Mouse (Mus musculus): ENCODE data around the gene Dlgap1. TPM values are rescaled to one million over a fixed set of nuclear protein-coding genes. Genes with fewer than 3 reads are reported as not detected.

The Dlgap1 gene
- total RNA-seq, 2 experiments from 2014 or later = 539 to 547 TPM

- Histone ChIP-seq H3K4me3 (no peak overlapping the region), H3K27ac (peak overlapping the region; percentile 76)
- no peak for DNase-seq (ENCODE audit: low spot score in 2 of 2)
- TF ChIP-seq CTCF (conservative IDR thresholded peaks at IDR 0.05) = no peak
Observed at GRCm38 (mm10) chr17:70498256-70498655, 529.4 kb downstream of the Dlgap1 start.

- Histone ChIP-seq H3K4me3 (no peak overlapping the region), H3K27ac (no peak overlapping the region)
- no peak for DNase-seq (ENCODE audit: low spot score in 2 of 2)
- no peak for TF ChIP-seq CTCF (conservative IDR thresholded peaks at IDR 0.05)
Observed at GRCm38 (mm10) chr17:70501933-70502332, 533.1 kb downstream of the Dlgap1 start.

GRCm38 (mm10) chr17:70507759-70508158 is 538.9 kb downstream of the Dlgap1 start:
- DNase-seq (ENCODE audit: low spot score in 2 of 2) = no peak
- Histone ChIP-seq H3K27ac (peak overlapping the region; percentile 61; the same call in 1 of the 2 replicates), H3K4me3 (no peak overlapping the region)
- no peak for TF ChIP-seq CTCF (conservative IDR thresholded peaks at IDR 0.05)

- DNase-seq (ENCODE audit: low spot score in 2 of 2) = peak in 1 of 2 experiments; percentile 48
Observed at GRCm38 (mm10) chr17:70510441-70510840, 541.6 kb downstream of the Dlgap1 start.

GRCm38 (mm10) chr17:70511401-70511800 is 542.5 kb downstream of the Dlgap1 start:
- Histone ChIP-seq H3K4me3 (no peak overlapping the region), H3K27ac (peak overlapping the region; percentile 77)
- no peak for DNase-seq (ENCODE audit: low spot score in 2 of 2)
- TF ChIP-seq CTCF (conservative IDR thresholded peaks at IDR 0.05) = no peak

More at GRCm38 (mm10) chr17:70510441-70510840, 541.6 kb downstream of the Dlgap1 start:
- Histone ChIP-seq H3K27ac (peak overlapping the region; percentile 77), H3K4me3 (no peak overlapping the region)
- TF ChIP-seq CTCF (conservative IDR thresholded peaks at IDR 0.05) = no peak

GRCm38 (mm10) chr17:70513736-70514135 is 544.9 kb downstream of the Dlgap1 start:
- Histone ChIP-seq H3K27ac (no peak overlapping the region), H3K4me3 (no peak overlapping the region)
- no peak for DNase-seq (ENCODE audit: low spot score in 2 of 2)
- TF ChIP-seq CTCF (conservative IDR thresholded peaks at IDR 0.05) = no peak

GRCm38 (mm10) chr17:70516506-70516905 is 547.6 kb downstream of the Dlgap1 start:
- Histone ChIP-seq H3K4me3 (no peak overlapping the region), H3K27ac (peak overlapping the region; percentile 53; the same call in 1 of the 2 replicates)
- no peak for DNase-seq (ENCODE audit: low spot score in 2 of 2)
- no peak for TF ChIP-seq CTCF (conservative IDR thresholded peaks at IDR 0.05)

GRCm38 (mm10) chr17:70517333-70517732 is 548.5 kb downstream of the Dlgap1 start:
- Histone ChIP-seq H3K27ac (peak overlapping the region; percentile 53; the same call in 1 of the 2 replicates), H3K4me3 (no peak overlapping the region)
- no peak for DNase-seq (ENCODE audit: low spot score in 2 of 2)
- TF ChIP-seq CTCF (conservative IDR thresholded peaks at IDR 0.05) = no peak

- no peak for TF ChIP-seq CTCF (conservative IDR thresholded peaks at IDR 0.05)
- Histone ChIP-seq H3K27ac (peak overlapping the region; percentile 99), H3K4me3 (peak overlapping the region; percentile 75)
- peak; percentile 49 to 59 for DNase-seq (ENCODE audit: low spot score in 2 of 2)
Observed at GRCm38 (mm10) chr17:70521058-70521851, 552.4 kb downstream of the Dlgap1 start.

- TF ChIP-seq CTCF (conservative IDR thresholded peaks at IDR 0.05) = no peak
- H3K4me3 ChIP-seq = peak overlapping the region; percentile 75
- H3K27ac ChIP-seq = peak overlapping the region; percentile 99
- peak; percentile 60 to 67 for DNase-seq (ENCODE audit: low spot score in 2 of 2)
Observed at GRCm38 (mm10) chr17:70521971-70522370, 553.1 kb downstream of the Dlgap1 start.

- Histone ChIP-seq H3K27ac (peak overlapping the region; percentile 55), H3K4me3 (peak overlapping the region; percentile 75)
- no peak for DNase-seq (ENCODE audit: low spot score in 2 of 2)
- TF ChIP-seq CTCF (conservative IDR thresholded peaks at IDR 0.05) = no peak
Observed at GRCm38 (mm10) chr17:70525990-70526389, 557.1 kb downstream of the Dlgap1 start.

- DNase-seq (ENCODE audit: low spot score in 2 of 2) = peak; percentile 57 to 67
- TF ChIP-seq CTCF (conservative IDR thresholded peaks at IDR 0.05) = peak; percentile 92
- Histone ChIP-seq H3K4me3 (peak overlapping the region; percentile 75; the same call in 1 of the 2 replicates), H3K27ac (peak overlapping the region; percentile 64)
Observed at GRCm38 (mm10) chr17:70527101-70527500, 558.2 kb downstream of the Dlgap1 start.

GRCm38 (mm10) chr17:70528196-70529187 is 559.6 kb downstream of the Dlgap1 start:
- TF ChIP-seq CTCF (conservative IDR thresholded peaks at IDR 0.05) = no peak
- peak overlapping the region; percentile 7; the same call in 1 of the 2 replicates for H3K4me3 ChIP-seq
- H3K27ac ChIP-seq = peak overlapping the region; percentile 64
- DNase-seq (ENCODE audit: low spot score in 2 of 2) = no peak
